Mouse (Mus musculus): Measurements from ENCODE around the gene Rhoh.

Gene Rhoh

GRCm38 (mm10) chr5:65861154-65861944 is at the start of gene Rhoh:
Rhoh (plus strand) TSS chr5:65861213.
- no peak for DNase-seq

DNA sequence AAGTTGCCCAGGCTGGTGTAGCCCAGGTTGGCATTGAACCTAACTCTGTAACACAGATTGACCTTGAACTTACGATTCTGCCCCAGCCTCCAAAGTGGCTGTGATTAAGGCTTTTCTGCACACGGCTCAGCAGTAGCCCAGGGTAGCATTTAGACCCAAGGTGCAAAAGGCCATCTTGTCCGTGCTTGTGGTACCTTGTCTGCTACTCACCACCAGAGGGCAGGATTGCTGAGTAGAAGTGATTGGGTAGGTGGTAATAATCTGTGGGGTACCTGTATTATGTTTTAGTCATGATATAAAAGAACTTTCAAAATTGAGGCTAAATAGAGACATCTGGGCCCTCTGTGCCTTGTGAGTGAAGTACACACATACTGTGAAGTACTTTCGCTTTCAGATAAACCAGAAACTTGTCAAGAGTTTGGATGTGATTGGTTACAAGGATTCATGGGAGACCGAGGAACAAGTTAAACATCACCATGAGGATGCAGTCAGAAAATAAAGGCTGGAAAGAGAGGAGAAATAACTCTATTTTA is 37.3 kb upstream of the Rhoh start:
- peak; percentile 53 for DNase-seq

- DNase-seq, result no peak
Measured at GRCm38 (mm10) chr5:65826476-65826875, 34.5 kb upstream of the Rhoh start.

GRCm38 (mm10) chr5:65827102-65827501 is 33.9 kb upstream of the Rhoh start:
- no peak for DNase-seq

DNA sequence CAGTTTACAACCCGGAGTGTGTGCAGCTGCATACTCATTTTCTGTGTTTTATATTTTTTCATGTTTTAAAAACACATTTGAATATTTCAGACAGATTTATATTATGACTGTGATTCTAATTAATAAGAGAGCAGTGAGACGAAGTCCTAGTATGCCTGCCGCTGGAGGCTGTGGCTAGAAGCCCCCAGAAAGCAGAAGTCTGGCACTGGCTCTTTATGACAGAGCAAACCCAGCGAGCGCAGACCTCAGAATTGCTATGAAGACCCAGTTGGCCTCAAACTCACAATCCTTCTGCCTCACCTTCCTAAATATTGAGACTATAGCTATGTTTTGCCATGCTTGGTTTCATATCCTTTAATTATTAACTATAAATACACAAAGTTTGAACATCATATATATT is 32.8 kb upstream of the Rhoh start:
- DNase-seq, result no peak

DNA sequence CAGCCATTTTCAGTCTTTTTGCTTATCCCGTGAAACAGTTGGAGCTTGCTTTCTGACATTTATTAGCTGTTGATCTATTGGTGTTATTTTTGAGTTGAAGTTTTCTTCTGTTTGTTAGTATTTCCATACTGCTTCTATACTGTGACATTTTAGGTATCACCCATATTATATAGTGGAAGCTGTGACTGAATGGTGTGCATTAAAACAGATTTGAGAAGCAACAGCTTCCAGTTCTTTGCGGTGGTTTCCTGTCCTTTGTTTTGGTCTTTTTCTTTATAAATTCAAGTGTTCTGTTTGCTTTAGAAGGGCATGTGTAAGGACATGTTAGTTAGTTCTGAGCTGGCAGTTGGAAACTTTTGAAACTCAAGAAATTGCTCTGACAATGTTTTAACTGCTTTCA is 32.0 kb upstream of the Rhoh start:
- DNase-seq, result no peak

DNA sequence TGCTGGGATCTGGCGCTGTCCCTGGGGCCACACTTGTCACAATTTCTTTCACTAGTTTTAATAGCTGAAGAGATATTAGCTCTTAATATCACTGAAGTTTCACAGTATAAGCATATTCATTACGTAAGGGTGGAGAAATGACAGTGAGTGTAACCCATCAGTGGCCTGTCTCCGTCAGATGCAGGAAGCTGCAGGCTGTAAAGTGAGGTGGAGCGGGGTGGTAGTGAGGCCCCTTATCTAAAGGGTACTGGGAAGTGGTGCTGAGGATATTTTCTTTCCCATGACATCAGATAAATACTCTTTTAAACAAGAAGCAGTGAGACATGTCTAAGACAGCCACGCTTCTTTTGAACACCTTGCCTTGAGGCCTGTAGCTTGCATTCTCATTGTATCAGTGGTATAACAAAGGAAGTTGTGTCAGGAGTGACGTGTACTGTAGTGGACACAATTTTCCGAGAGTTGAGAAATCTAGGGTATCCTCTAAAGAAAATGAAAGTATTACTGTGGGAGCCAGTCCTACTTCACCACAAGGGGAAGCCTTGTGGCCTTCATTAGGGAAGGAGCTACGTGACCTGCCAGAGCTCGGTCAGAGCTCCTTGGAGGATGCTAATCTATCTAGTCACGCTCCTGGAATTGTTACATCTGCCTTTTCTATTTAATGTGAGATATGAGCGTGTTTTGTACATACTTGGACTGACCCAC is 28.9 kb upstream of the Rhoh start:
- no peak for DNase-seq

DNA sequence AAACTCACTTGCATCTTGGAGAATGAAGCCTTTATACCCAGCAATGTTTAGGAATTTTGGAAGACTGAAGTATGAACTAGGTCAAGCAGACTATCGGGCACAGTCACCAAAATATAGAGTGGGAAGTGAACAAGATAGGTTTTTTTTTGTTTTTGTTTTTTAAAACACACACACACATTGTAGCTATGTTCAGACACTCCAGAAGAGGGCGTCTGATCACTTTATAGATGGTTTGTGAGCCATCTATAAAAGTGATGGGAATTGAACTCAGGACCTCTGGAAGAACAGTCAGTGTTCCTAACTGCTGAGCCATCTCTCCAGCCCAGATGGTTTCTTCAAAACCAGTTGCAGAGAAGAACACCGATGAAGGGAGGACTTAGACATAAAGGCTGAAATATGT is 27.9 kb upstream of the Rhoh start:
- no peak for DNase-seq

DNA sequence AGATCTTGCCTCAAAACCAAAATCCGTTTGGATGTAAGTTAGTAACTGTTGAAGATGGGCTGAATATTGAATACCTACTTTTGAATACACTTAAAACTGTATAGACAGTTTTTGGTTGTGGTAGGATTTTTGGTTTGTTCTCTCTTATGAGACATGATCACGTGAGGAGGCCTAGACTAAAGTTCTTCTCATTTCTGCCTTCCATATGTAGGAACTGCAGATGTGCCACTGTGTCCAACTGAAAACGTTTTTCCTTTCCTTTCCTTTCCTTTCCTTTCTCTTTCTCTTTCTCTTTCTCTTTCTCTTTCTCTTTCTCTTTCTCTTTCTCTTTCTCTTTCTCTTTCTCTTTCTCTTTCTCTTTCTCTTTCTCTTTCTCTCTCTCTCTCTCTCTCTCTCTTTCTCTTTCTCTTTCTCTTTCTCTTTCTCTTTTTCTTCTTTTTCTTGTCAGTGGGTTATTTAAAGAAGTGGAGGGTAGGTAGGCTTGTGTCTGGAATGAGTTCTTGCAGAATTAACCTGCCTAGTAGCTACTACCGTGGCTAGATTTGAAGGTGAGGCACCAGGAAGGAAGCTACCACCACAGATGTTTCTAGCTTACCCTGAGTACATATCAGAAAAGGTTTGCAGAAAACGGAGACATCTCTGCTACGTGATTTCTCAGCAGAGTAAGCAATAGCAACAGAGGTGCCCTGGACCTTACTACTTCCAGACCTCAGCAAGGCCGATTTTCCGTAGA is 27.1 kb upstream of the Rhoh start:
- DNase-seq, result no peak

GRCm38 (mm10) chr5:65838053-65838452 is 23.0 kb upstream of the Rhoh start:
- DNase-seq, result no peak

DNA sequence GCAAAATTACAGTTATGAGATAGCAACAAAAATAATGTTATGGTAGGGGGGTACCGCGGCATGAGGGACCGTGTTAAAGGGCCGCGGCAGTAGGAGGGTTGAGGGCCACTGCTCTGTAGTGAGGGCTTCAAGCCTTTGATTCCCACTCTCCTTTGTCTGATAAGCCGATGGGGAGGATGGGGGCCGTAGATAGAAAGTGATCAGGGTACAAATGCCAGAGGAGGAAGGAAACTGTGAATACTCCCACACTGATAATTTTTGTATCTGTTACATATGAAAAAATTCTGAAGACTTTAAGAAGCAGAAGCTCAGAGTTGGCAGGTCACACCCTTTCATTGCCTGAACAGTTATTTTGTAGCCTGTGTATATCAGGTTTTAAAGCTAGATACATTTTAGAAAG is 18.1 kb upstream of the Rhoh start:
- no peak for DNase-seq

DNA sequence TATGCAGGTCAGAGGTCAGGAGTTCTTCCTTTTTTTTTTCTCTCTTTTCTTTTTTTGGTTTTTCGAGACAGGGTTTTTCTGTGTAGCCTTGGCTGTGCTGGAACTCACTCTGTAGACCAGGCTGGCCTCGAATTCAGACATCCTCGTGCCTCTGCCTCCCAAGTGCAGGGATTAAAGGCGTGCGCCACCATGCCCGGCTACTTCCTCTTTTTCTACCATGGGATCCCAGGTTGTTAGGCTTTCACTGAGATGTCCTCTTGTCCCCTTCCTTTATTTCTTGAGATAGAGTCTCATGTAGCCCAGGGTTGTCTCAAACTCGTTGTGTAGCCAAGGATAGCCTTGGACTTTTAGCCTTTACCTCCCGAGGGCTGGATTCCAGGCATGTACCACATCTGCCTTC is 14.5 kb upstream of the Rhoh start:
- no peak for DNase-seq

GRCm38 (mm10) chr5:65846958-65847357 is 14.1 kb upstream of the Rhoh start:
- no peak for DNase-seq

DNA sequence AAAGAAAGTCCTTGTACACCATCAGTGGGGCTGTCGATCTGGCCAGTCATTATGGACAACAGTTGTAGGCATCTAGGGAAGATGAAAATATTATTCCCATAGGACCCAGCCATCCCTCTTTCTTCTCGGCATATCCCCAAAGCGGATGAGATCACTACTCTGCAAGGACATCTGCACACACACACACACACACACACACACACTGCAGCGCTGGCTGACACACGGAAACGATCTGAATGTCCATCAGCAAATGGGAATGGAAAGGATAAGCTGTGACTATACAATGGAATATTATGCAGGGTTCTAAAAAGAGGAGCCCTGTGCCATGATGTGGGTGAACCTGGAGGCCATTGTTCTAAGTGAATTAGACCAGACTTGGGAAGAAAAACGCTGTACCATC is 13.4 kb upstream of the Rhoh start:
- no peak for DNase-seq

DNA sequence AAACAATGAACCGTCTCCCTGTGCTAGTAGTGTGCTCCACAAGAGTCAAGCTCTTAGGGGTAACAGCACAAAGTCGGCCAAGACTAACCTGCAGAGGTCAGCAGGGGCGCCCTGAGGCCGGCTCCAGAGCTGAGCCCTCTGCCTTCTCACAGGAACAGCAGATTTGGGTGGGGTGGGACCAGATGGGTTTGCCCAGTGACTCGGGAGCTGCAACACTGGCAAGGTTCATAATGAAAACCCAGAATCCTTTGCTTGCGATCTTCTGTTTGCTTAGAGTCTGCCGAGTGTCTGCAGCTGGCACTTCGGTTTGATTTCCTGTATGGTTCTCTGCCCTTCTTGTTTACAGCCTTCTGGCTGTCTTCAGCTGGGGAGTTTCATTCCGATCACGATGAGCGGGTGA is 10.2 kb upstream of the Rhoh start:
- no peak for DNase-seq

DNA sequence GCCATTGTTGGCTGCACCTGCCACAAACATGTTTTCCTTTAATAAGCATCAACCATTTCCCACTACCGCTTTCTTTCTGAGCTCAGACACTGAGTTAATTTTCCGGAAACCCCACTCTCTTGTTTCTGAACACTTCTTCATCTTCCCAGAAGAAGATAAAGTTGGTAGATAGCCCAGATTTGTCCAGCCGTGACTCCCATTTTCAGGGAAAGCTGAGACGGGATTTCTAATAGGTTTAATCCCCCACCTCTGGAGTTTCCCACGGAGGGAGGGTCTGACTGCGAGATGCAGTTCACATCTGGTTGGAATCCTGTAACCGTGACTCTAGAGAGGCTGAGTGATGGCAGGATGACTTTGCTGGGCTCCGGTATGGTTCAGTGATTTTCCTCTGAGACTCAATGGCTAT is 6.2 kb upstream of the Rhoh start:
- DNase-seq, result no peak

DNA sequence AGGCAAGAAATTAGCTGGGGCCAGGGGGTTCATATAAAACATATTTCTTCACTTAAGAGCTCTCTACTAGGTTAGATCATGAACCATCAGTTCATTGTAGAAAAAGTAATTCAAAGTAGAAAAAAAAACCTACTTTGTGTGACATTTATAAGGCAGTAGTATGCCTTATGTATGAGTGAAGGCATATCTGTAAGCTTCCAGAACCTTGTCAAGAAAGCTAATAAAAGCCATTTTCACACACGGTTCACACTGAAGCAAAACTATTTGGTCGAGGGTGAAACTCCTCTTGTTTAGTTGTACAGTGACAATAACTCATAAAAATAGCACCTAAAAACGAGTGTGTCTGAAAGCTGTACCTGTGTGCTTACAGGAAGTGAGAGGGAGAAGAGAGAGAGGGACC is 5.4 kb upstream of the Rhoh start:
- DNase-seq, result no peak

DNA sequence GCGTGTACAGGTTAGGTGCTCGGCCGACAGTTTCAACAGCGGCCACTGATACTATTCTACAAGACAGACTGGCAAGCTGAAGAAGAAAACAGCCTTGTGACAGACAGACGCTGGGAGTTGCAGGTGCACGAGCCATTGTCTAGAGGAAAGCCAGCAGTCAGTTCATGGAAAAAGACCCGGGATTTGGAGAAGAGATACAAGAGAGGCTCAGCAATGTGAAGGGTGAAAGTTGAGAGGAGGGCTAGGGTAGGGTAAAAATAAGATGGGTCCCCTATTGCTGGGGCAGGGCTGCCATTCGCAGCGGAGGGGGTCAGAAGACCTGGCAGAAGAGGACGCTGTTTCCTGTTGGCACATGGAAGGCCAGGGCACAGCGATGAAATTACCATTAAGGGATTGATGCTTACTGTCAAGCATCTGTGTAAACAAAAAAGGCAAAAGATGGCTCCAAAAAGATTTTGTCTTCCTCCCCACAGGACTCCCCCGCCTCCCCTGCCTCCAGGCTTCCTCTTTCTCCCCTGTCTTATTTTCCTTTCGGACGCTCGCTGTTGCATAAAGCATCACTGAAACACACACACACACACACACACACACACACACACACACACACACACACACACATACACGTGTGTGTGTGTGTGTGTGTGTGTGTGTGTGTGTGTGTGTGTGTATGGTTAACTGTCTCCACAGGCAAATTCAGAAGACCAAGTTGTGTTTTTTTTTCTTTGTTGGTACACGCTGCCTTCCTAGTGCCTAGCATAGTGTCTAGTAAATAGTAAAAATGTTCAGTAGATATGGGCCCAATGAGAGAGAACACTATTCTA is 4.2 kb upstream of the Rhoh start:
- no peak for DNase-seq

DNA sequence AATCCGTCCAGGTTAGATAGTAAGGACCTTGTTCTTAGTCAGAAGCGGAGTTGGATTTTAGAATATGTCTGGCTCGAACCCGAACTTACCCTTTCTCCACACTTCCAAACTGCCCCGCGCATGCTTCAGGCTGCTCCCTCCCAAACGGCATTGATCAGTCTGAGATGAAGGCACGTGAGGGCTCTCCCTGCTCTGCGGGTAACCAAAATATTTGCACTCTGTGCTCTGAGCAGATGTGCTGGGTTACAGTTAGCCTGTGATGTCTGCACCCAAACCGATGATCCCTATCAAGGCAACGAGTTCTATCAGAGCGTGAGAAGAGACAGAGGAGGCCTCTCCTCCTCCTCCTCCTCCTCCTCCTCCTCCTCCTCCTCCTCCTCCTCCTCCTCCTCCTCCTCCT is 3.1 kb upstream of the Rhoh start:
- no peak for DNase-seq

DNA sequence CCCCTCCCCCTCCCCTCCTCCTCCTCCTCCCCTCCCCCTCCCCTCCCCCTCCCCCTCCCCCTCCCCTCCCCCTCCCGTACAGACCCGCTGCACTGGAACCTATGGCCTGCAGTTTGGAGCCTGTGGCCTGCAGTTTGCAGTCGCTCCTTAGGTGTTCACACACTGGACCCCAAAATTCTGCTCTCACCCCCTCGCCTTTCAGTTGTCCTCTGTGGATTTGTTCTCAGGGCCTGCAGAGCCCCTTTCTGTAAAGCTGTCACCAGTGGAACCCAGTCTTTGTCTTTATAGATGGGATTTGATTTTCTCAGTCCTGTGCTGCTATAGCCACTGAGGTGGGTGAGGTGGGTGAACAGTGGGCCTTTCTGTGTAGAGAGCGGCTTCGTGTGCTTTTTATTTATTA is 2.7 kb upstream of the Rhoh start:
- no peak for DNase-seq

DNA sequence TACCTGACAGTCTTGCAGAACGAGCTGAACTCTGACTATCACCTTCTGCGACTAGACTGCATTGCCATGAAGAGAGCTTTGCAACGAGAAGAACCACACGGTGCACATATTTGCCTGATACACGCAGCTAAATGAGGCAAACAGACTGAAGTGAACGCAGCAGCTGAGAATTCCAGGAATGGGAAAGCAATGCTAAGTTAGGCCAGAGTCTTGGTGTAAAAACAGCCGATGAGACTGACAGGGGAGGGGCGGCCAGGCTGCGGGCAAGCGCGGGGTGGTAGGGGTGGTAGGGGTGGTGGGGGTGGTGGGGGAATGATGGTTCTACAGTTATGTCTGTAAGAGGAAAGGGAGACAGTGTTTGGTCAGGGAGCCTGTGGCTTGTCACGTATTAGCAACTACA is 2.1 kb upstream of the Rhoh start:
- no peak for DNase-seq

- DNase-seq, result no peak
Measured at GRCm38 (mm10) chr5:65859396-65859795, 1.6 kb upstream of the Rhoh start.

Data from retina, postnatal 1 day (tissue).